ENCODE assay signal across 19 mouse cellular contexts in genomic region chr17:51763600-51763999, GRCm38 (mm10).
A peak's percentile ranks its signal among the peaks of the same experiment; 100 is the strongest.
DNase-seq lines count a peak whose midpoint lies in the region; ATAC-seq and TF ChIP-seq lines count a peak whose summit lies in the region.
"Had no signal": no experiment of that assay in that cellular context is flagged by ENCODE, and none has a peak within 500 bp of the region (broad histone marks: within the 10 kb centered on the region; RNA-seq: fewer than 3 reads in every experiment).

No protein-coding gene starts in this region.

- intact Hi-C loops in left cerebral cortex, adult 2 months (cut with DNase I) = no loop called here
- intact Hi-C loops in left cerebral cortex, postnatal 10 days (cut with DNase I) = no loop called here

- no peaks in the 10 kb centered on the region for H3K36me3 ChIP-seq in forebrain, embryonic 11.5 days (ENCODE audit: control insufficient read depth, insufficient read depth, low read length)

- no peak overlapping the region for H3K9ac ChIP-seq in forebrain, embryonic 11.5 days (ENCODE audit: low read length)
- H3K9ac ChIP-seq: heart, embryonic 13.5 days; hindbrain, embryonic 12.5 days had no signal

- 92% methylated on average over 8 of the region's 8 CpGs for WGBS in forebrain, embryonic 11.5 days

- no peak for TF ChIP-seq CTCF in left cerebral cortex, adult 2 months (IDR thresholded peaks at IDR 0.05)

- peak overlapping the region; percentile 15; the same call in 1 of the 2 replicates for H3K27ac ChIP-seq in left cerebral cortex, adult 2 months
- no peak overlapping the region for H3K27ac ChIP-seq in forebrain, embryonic 11.5 days (ENCODE audit: low read depth, low read length)
- H3K27ac ChIP-seq: embryonic facial prominence, embryonic 10.5 days; heart, embryonic 13.5 days; hindbrain, embryonic 12.5 days; hindbrain, postnatal 0 days had no signal

- ATAC-seq in CD4-positive, CD25-positive, alpha-beta regulatory T cell, adult 4 months = peak; percentile 48
- ATAC-seq in inflammation-experienced regulatory T-cells, adult 6 months = peak; percentile 49
- ATAC-seq in forebrain, embryonic 11.5 days (replicated peaks; ENCODE audit: low FRiP score) = no peak
- ATAC-seq: activated CD4-positive, CD25-positive, alpha-beta regulatory T cell, adult 4 months; forebrain, embryonic 14.5 days; hindbrain, postnatal 0 days; intestine, embryonic 16.5 days had no signal

- H3K4me3 ChIP-seq in left cerebral cortex, adult 2 months = no peak overlapping the region
- no peak overlapping the region for H3K4me3 ChIP-seq in forebrain, embryonic 11.5 days (ENCODE audit: low read depth, low read length)
- H3K4me3 ChIP-seq: embryonic facial prominence, embryonic 10.5 days; heart, embryonic 13.5 days; hindbrain, embryonic 12.5 days had no signal

- no peaks in the 10 kb centered on the region for H3K9me3 ChIP-seq in forebrain, embryonic 11.5 days (ENCODE audit: control insufficient read depth, low read length)
- H3K9me3 ChIP-seq: embryonic facial prominence, embryonic 10.5 days; heart, embryonic 13.5 days; hindbrain, embryonic 12.5 days had no signal

- no peak for DNase-seq in left cerebral cortex, adult 2 months (ENCODE audit: extremely low spot score in 1 of 2, low spot score in 2 of 2)
- no peak for DNase-seq in left cerebral cortex, postnatal 10 days (ENCODE audit: extremely low spot score in 1 of 2, low spot score in 2 of 2)
- peak; percentile 50 for DNase-seq in CD4-positive helper T cell, adult 2 months (ENCODE audit: low read depth, low spot score)
- no peak for DNase-seq in retina, embryonic 14.5 days (ENCODE audit: low spot score)
- no peak for DNase-seq in forebrain, embryonic 11.5 days (ENCODE audit: low spot score)
- DNase-seq: adrenal gland, postnatal 14 days; cerebellum, adult 18-20 months; cerebellum, postnatal 10 days; gastrocnemius, postnatal 14 days; heart, postnatal 36 days had no signal

- no peak overlapping the region for H3K4me2 ChIP-seq in forebrain, embryonic 11.5 days (ENCODE audit: low read depth, low read length, severe bottlenecking)
- H3K4me2 ChIP-seq: heart, embryonic 13.5 days; hindbrain, embryonic 12.5 days had no signal

- H3K4me1 ChIP-seq in forebrain, embryonic 11.5 days (replicated peaks; ENCODE audit: control insufficient read depth, insufficient read depth, low read length) = 0 out of 2 replicates have a peak, but pooled peaks cover 2% of the 10 kb centered on the region
- H3K4me1 ChIP-seq: heart, embryonic 13.5 days had no signal

- H3K27me3 ChIP-seq in forebrain, embryonic 11.5 days (ENCODE audit: control insufficient read depth, insufficient read depth, low read length) = no peaks in the 10 kb centered on the region
- H3K27me3 ChIP-seq: heart, embryonic 13.5 days; hindbrain, embryonic 12.5 days had no signal
